Mouse (Mus musculus) gastrocnemius, adult 8-10 months (tissue): ENCODE data around the gene Gm49387. TPM values are rescaled to one million over a fixed set of nuclear protein-coding genes. Genes with fewer than 3 reads are reported as not detected.

Experiments used
- DNase-seq, 2 experiments: peaks; one replicate each; pipeline ENCODE4 v3.0.0; 2022; ENCODE audit warnings: low spot score in 2 of 2
- total RNA-seq, 4 experiments: library from RNA; stranded (reverse); gene quantifications; 2 replicates each; pipeline ENCODE4 v1.2.4; 2022

Gene Gm49387
- total RNA-seq, 4 experiments from 2014 or later, result not detected

DNA sequence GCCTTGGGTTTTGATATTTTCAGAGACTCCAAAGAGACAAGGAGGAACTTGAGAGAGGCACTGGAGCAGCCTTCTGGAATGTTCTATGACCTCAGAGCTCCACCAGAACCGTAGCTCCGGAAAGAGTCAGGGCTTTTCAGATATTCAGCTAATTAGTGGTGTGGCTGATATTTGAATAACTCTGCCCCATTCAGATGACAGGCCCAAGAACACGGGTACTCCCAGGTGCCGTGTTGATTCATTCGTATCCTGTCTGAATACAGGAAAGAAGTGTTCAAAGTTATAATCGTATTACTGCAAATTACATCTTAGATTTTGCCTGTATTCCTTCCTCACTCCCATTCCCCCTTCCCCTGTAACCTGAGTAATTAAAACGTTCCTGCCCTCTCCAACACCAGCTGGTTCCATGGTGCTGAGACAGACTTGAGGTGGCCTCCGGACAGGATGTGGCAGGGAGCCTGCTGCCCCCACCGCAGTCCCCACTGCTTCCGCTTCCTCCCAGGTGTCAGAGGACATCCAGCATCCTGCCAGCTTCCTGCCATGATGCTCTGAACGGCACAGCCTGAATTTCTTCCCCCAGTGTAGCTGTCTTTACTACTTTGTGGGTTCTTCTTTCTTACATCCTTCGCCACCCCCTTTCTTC, 109.1 kb downstream of the Gm49387 start:
- no peak for DNase-seq

GRCm38 (mm10) chr14:31530847-31531246, 109.8 kb downstream of the Gm49387 start:
- DNase-seq, result no peak

- DNase-seq, result no peak
Observed at GRCm38 (mm10) chr14:31525040-31525810, 115.5 kb downstream of the Gm49387 start.

- no peak for DNase-seq
Observed at GRCm38 (mm10) chr14:31521318-31521717, 119.4 kb downstream of the Gm49387 start.

DNA sequence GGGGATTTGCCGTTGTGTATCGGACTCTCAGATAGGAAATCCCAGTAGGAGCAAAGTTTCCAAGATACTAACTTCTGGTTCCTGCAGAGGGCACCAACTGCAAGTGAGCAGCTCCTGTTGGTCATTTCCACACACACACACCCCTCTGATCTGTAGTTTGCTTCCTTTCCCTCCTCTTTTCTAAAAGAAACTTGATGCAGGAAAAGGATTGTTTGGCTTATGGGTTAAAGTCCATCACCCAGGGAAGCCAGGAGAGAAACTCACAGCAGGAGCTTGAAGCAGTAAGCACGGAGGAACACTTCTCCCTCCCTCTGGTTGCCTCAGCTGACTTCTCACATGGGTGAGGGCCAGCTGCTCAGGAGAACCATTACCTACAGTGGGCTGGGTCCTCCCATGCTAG, 121.5 kb downstream of the Gm49387 start:
- DNase-seq, result no peak

DNA sequence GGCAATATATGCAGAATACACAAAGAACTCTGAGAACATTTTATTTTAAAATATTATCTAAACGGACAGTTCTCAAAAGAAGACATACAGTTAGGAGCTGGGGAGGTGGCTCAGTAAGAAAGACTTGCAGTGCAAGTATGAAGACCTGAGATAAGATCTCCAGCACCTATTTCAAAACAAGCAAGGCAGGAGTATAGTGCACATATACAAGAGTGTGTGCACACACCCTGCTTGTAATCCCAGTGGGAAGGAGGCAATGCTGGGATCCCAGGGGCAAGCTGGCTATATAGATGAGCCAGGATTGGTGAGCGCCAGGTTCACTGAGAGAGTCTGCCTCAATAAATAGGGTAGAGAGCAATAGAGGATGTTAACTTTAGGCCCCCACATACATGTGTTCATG, 124.8 kb downstream of the Gm49387 start:
- DNase-seq, result no peak

DNA sequence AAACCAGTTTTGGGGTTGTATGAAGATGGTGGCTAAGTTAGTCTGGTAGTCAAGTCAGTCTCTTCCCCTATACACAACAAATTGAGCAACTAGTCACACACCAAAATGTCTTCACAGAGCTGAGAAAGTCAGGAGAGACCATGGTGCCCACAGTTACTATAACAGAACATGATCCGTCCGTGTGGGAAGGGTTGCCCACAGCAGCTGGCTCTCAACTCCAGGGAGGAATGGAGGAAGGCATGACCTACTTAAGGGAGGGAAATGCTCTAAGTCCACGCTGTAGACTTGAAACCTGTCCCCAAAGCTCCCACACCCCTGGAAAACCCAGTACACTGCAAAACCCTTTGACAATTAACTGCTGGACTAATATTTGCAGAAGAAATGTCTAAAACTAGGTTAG, 130.4 kb downstream of the Gm49387 start:
- no peak for DNase-seq

DNA sequence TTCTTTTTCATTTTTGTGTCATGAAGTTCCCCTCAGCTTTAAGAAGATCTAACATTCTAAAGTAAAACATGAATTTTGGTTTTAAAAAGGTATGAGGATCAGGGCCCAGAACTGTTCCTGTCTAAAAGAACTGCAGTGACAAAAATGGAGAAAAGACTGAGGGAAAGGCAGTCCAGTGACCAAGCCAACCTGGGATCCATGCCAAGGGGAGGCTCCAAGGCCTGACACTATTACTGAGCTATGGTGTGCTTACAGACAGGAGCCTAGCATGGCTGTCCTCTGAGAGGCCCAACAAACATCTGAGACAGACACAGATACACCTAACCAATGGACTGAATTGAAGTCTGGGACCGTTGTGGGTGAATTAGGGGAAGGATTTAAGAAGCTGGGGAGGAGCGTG, 130.8 kb downstream of the Gm49387 start:
- no peak for DNase-seq

DNA sequence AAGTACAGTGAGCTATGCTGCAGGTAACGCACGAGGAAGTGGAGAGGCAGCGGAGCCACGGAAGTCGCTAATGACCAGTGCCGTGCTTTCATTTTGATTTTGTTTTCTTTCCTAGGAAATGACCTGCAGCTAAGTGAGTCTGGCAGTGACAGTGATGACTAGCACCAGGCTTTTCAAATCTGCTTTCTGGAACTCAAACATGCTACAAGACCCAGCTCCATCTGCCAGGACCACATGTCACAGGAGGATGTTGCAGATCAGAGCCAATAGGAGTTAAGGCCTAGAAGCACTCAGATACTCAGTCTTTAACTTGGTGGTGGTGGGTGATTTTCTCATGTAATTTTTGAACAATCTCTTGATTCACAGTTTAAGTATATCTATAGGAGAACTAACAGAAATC, 134.2 kb downstream of the Gm49387 start:
- no peak for DNase-seq

DNA sequence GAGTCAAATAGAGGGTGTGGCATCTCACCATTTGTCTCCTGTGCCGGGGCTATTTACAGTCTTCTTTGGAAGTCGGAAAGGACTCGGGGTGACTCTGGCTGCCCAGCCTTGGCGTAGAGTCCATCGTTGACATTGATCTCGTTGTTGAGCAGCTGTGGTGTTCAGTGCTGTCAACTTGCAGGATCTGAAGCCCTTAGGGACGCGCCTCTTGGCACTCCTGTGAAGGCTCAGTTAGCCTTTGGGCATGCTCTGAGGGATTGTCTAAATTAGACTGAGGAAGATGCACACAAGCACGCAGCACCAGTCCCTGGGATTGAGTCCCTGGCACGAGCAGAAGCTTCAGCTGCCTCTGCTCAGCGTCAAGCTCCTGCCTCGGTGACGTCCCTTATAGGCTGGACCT, 137.3 kb downstream of the Gm49387 start:
- peak; percentile 60 to 78 for DNase-seq

Other genes with a start within 250 kb of the Gm49387 start
- gene Sh3bp5, start 204.8 kb downstream of the Gm49387 start, total RNA-seq, result 10 to 100 TPM; 38.1 to 56.9 (median 50.0) TPM
- gene Eaf1, start 146.5 kb downstream of the Gm49387 start, total RNA-seq, result 10 to 100 TPM in 2 of 4 experiments, 1 to 10 TPM in 2; 8.5 to 13.8 (median 9.7) TPM
- 10 to 100 TPM in 1 of 4 experiments, 1 to 10 TPM in 3; 5.6 to 10.3 (median 7.0) TPM for gene Mettl6, start 145.8 kb downstream of the Gm49387 start, total RNA-seq
- 1 to 10 TPM; 5.7 to 7.2 (median 6.1) TPM for gene Colq, start 49.5 kb downstream of the Gm49387 start, total RNA-seq
- 1 to 10 TPM; 3.6 to 5.5 (median 4.4) TPM for gene Btd, start 150 bp upstream of the Gm49387 start, total RNA-seq
- 1 to 10 TPM; 5.9 to 7.6 (median 6.4) TPM for gene Hacl1, start 408 bp upstream of the Gm49387 start, total RNA-seq
- 10 to 100 TPM; 46.0 to 65.1 (median 49.5) TPM for gene Ankrd28, start 189.8 kb upstream of the Gm49387 start, total RNA-seq